Mouse (Mus musculus): Measurements from ENCODE around the gene Creld2. TPM values are rescaled to one million over a fixed set of nuclear protein-coding genes. Genes with fewer than 3 reads are reported as not detected.

Gene Creld2
- polyA plus RNA-seq, 1 experiment = 12.6 TPM

DNA sequence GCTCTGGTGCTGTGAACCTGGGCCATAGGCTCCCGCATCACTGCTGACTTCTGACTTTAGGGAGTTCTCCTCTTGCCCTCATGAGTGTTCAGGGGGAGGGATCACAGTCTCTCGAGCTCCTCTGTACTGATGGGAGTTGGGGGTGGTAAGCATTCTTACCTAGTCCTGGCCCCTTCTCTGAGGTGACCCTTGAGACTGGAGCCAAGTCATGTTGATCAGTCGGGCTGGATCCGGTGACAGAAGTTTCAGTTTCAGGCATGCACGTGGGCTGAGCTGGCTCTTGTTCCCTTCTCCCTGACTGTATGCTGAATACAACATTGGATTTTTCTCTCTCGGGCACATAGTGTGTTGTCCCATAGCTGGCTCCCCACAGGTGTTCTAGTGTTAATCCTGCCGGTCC is 2.0 kb downstream of the Creld2 start:
- H3K27ac ChIP-seq (replicated peaks; ENCODE audit: low read depth, low read length) = no peak overlapping the region
- peaks cover 5% of the 10 kb centered on the region; the same call in 1 of the 2 replicates for H3K4me1 ChIP-seq (ENCODE audit: control insufficient read depth, insufficient read depth, insufficient read length, low read length)
- H3K4me3 ChIP-seq (ENCODE audit: insufficient read depth, low read depth, low read length) = no peak overlapping the region

DNA sequence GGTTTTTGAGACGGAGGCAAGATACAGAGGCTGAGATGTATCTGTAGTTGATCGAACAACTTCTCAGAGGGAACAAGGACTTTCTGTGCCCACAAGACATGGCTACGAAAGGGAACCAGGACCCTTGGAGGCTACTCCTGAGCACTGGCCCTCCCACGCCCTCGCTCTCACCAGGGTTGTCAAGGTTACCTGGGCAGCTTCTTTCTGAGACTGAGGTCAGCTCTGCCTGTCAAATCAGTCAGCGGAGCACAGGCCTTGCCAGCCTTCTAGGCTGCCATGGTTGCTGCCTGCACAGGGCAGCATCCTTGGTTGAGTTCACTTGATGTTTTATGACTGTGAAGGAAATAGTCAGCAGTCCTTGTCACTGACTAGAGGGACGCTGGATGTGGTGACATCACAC is 3.1 kb downstream of the Creld2 start:
- Histone ChIP-seq H3K27ac (replicated peaks; ENCODE audit: low read depth, low read length) (no peak overlapping the region), H3K4me3 (ENCODE audit: insufficient read depth, low read depth, low read length) (no peak overlapping the region), H3K4me1 (ENCODE audit: control insufficient read depth, insufficient read depth, insufficient read length, low read length) (peaks cover 5% of the 10 kb centered on the region; the same call in 1 of the 2 replicates)

DNA sequence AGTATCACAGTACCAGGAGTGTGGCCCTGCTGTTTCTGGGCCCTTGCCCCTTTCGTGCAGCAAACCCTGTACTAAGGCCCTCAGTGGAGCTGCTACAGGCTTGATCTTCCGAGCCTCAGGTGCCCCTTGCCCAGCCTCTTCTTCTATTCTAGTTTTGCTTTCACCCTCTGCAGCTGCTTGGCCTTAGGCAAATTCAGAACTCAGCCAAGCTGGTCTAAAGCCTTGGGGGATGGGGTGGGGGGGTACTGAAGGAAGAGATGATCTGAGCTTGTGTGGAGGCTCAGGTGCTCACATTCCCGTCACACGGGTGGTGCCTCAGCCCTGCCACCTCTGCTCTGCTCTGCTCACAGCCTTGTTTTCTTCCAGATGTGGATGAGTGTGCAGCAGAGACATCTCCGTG is 3.9 kb downstream of the Creld2 start:
- H3K4me3 ChIP-seq (ENCODE audit: insufficient read depth, low read depth, low read length) = no peak overlapping the region
- no peak overlapping the region for H3K27ac ChIP-seq (replicated peaks; ENCODE audit: low read depth, low read length)
- H3K4me1 ChIP-seq (ENCODE audit: control insufficient read depth, insufficient read depth, insufficient read length, low read length) = peaks cover 5% of the 10 kb centered on the region; the same call in 1 of the 2 replicates

DNA sequence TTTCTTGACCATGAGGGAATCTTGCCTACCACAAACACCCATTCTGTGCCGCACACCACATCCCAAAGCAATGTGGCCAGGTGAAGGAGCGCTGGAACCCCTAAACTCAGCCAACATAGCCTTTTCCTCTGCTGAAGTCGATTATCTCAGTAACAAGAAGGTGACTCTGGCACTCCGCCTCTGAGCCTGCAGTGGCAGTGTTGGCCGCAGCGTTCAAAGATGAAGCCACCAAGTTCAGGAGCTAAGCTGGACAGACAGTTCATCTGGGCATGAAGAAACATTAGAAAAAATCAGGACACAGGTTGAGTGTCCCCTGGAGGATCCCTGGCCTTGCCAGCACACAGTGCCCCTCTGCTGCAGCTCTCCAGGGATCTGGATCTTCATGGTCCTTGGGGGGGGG is 8.0 kb downstream of the Creld2 start:
- H3K4me3 ChIP-seq (ENCODE audit: insufficient read depth, low read depth, low read length) = no peak overlapping the region
- peaks cover 14% of the 10 kb centered on the region for H3K4me1 ChIP-seq (ENCODE audit: control insufficient read depth, insufficient read depth, insufficient read length, low read length)
- no peak overlapping the region for H3K27ac ChIP-seq (replicated peaks; ENCODE audit: low read depth, low read length)

DNA sequence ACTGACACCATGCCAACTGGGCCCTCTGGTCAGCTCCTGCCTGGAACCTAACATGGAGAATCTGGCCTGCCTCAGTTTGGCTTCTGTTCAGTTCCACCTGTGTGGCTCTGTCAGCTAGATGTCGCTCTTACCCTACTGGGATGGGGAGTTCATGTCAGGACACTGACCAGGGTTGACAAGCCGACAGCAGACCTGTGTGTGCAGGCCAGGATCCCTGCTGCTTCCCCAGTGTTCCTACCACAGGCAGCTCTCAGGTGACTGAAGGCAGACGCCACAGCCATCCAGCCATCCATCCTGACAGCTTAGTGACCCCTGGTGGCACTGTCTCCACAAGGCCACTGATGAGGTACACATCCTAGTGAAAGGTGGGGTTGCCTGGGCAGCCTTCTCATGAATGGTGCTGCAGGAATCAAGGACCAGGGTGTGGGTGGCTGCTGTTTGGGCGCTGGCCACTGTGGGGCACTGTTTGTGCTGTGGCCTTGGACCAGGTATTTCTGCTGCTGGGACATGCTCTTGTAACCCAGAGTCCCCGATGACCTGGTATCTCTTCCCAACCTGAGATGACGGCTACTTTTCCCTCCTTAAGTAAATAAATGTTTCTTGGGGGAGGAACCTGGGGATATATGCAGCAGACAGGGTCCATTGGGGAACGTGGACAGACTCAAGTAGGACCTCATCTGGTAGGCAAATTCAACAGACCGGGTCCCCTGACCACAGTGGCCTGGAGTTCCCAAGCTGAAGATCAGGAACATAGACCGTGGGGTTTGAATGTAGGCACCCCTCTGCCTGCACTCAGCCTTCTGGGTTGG is 8.7 kb downstream of the Creld2 start:
- no peak overlapping the region for H3K4me3 ChIP-seq (ENCODE audit: insufficient read depth, low read depth, low read length)
- peaks cover 14% of the 10 kb centered on the region for H3K4me1 ChIP-seq (ENCODE audit: control insufficient read depth, insufficient read depth, insufficient read length, low read length)
- H3K27ac ChIP-seq (replicated peaks; ENCODE audit: low read depth, low read length) = no peak overlapping the region

DNA sequence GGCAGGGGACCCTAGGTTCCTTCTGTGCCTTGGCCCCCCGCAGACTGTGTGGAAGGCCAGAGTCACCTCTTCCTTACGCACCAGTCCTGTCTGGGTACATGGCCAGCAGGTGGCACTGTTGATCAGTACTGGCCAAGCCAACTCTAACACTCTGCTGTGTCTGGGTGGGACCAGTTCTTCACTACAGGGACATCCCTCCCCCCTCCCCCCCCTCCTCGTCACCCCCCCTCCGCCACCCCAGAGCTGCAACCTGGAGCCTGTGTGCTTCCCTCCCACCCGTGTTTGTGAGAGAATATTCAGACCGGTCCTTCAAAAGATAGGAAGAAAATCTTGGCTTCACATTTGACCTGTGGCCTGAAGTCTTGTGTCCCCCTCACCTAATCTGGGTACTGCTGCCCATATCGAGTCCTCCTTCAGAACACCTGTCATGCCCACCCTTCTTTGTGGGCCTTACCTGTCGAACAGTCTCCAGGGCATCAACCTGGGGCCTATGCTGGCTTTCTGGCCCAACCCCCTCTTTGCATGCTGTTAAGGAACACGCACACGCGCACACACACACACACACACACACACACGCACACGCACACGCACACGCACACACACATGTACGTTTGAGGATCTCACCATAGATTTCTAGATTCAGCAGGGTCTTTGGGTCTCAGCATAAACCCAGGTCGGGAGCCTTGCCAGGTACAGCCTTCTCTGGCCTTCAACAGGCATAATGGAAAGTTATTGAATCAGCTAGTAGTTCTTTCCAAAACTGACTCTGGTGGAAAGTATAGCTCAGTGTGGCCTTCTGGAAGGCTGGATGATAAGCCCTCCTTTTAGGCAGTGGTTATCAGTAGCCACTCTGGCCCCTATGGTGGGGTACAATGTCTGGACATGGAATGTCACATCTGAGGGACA is 9.6 kb downstream of the Creld2 start:
- no peak overlapping the region for H3K27ac ChIP-seq (replicated peaks; ENCODE audit: low read depth, low read length)
- H3K4me1 ChIP-seq (ENCODE audit: control insufficient read depth, insufficient read depth, insufficient read length, low read length) = peaks cover 14% of the 10 kb centered on the region
- H3K4me3 ChIP-seq (ENCODE audit: insufficient read depth, low read depth, low read length) = no peak overlapping the region

DNA sequence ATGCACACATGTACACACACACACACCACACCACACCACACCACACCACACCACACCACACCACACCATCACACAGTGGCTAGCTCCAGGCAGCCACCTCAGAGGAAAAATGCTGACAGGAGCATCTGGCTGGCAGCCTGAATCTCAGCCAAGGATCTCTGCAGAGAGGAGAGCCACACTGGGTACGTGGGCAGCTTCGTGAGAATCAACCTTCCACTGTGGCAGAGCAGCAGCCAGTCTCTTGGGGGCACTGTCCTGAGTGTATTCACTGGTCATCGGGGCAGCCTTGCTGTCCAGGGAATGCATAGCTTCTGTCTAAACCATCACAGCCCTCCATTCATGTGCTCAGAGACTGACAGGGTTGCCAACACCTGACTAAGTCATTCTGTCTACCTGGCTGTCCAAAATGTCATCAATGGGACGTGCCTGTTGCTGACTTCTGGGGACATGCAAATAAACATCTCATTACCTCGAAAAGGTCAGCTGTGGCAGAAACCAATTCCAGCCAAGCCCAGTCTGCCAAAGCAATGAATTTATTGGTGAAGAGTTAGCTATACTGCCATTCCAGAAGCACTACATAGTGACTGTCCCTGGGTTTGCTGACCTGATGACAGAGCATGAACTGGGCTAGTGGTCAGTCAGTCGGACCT is 10.5 kb downstream of the Creld2 start:
- Histone ChIP-seq H3K4me3 (ENCODE audit: insufficient read depth, low read depth, low read length) (no peak overlapping the region), H3K4me1 (ENCODE audit: control insufficient read depth, insufficient read depth, insufficient read length, low read length) (peaks cover 14% of the 10 kb centered on the region), H3K27ac (replicated peaks; ENCODE audit: low read depth, low read length) (no peak overlapping the region)

DNA sequence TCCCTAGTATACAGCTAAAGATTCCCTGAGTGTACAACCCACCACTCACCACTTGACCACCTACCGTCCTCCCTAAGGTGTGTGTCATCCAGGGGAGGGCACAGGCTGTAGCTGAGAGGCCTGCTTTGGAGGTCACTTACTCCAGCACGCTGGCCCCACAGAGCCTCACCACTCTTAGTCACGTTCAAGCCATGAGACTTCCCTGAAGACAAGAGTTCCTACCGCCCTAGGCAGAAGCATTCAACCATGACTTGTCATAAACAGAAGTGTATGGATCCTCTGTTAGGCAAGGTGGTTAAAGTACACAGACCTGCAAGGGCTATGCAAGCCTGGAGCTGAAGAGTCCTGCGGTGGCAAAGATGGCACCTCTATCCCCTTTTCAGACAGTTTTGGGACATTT is 11.2 kb downstream of the Creld2 start:
- Histone ChIP-seq H3K27ac (replicated peaks; ENCODE audit: low read depth, low read length) (no peak overlapping the region), H3K4me1 (ENCODE audit: control insufficient read depth, insufficient read depth, insufficient read length, low read length) (peaks cover 14% of the 10 kb centered on the region), H3K4me3 (ENCODE audit: insufficient read depth, low read depth, low read length) (no peak overlapping the region)

DNA sequence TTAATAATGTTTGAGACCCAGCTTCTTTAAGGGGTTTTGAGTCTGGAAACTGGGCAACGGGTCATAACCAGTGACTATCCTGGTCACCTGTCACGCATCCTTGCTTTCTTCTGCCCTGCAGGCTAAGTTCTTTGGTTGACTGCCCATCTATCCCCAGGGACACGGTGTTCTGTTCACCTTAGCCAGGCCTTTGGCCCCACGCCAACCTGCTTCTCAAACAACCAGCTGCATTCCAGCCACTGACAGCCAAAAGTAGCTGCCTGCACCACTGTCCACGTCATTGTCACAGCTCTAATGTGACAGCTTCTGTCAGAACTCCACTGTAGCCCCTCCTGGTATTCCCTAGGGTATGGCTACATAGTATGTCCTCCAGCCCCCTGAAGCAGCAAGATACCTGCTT is 12.0 kb downstream of the Creld2 start:
- Histone ChIP-seq H3K27ac (replicated peaks; ENCODE audit: low read depth, low read length) (0 out of 2 replicates have a peak overlapping the region, but pooled peaks have one; percentile 19), H3K4me3 (ENCODE audit: insufficient read depth, low read depth, low read length) (no peak overlapping the region), H3K4me1 (ENCODE audit: control insufficient read depth, insufficient read depth, insufficient read length, low read length) (peaks cover 16% of the 10 kb centered on the region)

DNA sequence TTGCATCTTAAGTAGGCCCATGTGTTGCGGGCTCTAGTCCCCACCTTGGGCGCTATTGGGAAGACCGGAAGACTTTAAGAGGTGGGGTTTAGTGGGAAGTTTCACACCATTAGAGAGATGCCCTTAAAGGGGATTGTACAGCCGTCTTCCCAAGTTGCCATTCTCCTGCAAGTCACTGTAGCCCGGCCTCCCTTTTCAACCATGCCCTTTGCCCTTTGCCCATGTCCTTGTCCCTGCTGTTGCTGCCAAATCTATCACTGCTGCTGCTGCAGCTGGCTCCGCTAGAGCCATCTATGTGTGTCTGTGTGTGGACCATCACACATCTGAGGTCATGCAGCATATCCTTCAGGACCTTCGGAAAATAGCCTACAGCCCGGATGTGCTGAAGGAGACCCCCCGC is 13.1 kb downstream of the Creld2 start:
- Histone ChIP-seq H3K27ac (replicated peaks; ENCODE audit: low read depth, low read length) (no peak overlapping the region), H3K4me1 (ENCODE audit: control insufficient read depth, insufficient read depth, insufficient read length, low read length) (peaks cover 19% of the 10 kb centered on the region), H3K4me3 (ENCODE audit: insufficient read depth, low read depth, low read length) (no peak overlapping the region)

DNA sequence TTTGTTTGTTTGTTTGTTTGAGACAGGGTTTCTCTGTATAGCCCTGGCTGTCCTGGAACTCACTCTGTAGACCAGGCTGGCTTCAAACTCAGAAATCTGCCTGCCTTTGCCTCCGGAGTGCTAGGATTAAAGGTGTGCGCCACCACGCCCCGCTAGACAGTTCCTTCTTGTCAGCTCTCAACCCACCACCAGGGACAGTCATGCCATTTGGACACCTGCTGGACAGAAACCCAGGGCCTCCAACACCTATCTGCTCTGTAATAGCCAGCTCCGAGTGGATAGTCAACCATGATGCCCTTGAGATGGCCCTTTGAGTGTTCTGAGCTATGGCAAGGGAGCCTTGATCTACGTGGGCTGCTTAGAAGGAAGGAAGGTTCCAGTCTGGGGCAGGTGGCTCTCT is 16.6 kb downstream of the Creld2 start:
- Histone ChIP-seq H3K27ac (replicated peaks; ENCODE audit: low read depth, low read length) (peak overlapping the region; percentile 79), H3K4me3 (ENCODE audit: insufficient read depth, low read depth, low read length) (peak overlapping the region; percentile 24), H3K4me1 (ENCODE audit: control insufficient read depth, insufficient read depth, insufficient read length, low read length) (peaks cover 24% of the 10 kb centered on the region)

DNA sequence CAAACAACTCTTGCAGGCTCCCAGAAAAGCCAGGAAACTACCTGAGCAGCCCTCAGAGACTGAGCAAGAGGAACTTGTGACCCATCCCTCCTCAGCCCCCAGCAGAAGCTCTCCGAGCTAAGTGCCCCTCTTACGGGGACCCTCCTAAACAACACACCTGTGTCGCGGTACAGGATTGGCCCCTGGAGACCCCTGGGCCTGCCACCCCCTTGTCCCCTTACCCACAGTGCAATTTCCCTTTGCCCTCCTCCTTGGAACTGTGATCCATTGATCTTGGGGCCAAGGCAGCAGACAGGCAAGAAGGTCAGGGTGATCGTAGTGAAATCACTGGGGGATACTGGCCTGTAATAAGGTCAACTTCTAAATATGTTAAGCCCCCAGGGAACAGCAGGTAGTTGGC is 17.1 kb downstream of the Creld2 start:
- Histone ChIP-seq H3K4me3 (ENCODE audit: insufficient read depth, low read depth, low read length) (peak overlapping the region; percentile 24), H3K27ac (replicated peaks; ENCODE audit: low read depth, low read length) (peak overlapping the region; percentile 79), H3K4me1 (ENCODE audit: control insufficient read depth, insufficient read depth, insufficient read length, low read length) (peaks cover 22% of the 10 kb centered on the region)

DNA sequence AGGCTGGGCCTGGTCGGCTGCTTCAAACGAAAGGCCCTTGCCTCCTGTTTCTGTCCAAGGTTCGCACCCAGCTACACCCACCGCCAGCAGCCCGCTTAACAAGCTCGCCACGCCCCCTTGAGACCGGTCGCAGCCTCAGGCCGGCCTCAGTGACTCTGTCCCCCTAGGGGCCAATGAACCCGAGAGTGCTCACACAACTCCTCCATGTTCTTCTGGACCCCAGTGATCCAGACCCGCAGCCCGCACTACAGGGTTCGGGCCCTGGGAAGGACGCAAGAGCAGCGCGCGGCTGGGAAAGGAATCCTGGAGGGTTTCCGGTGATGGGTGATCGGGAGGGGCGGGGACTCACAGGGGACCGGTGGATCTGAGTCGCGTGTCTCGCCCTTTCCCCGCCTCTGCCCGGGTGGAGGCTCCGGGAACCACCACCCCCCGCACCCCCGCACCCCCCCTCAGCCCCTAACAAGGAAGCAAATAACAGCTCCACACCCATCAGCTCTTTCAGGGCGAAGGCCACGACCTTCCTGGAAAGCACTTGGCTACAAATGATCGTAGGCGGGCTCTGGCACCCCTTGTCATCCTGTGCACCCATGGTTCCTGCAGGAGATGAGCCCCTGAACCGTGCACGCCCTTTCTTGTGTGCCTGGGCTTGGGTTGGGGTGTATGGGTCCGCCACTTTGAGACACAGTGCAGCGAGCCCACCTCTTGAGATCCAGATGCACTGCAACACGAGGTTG is 17.9 kb downstream of the Creld2 start:
- peaks cover 26% of the 10 kb centered on the region for H3K4me1 ChIP-seq (ENCODE audit: control insufficient read depth, insufficient read depth, insufficient read length, low read length)
- H3K27ac ChIP-seq (replicated peaks; ENCODE audit: low read depth, low read length) = peak overlapping the region; percentile 89
- peak overlapping the region; percentile 64 for H3K4me3 ChIP-seq (ENCODE audit: insufficient read depth, low read depth, low read length)

DNA sequence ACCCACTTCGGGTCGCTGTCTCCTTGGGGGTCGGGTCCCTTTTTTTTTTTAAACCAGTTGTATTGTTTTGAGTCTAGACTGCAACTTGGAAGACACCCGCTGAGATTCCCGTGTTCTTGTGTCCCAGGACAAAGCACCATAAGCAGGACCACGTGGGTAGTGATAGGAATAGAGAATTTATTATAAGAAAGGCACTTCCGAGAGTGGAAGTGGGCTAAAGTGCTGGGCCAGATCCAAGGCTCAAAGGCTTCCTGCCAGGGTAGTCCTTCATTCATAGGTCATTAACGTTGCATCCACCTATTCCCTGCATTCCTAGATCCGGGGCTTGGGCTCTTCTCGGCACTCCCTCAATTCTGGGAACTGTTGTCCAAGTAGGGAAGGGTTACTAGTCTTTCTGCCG is 18.5 kb downstream of the Creld2 start:
- peak overlapping the region; percentile 89 for H3K27ac ChIP-seq (replicated peaks; ENCODE audit: low read depth, low read length)
- peaks cover 30% of the 10 kb centered on the region for H3K4me1 ChIP-seq (ENCODE audit: control insufficient read depth, insufficient read depth, insufficient read length, low read length)
- peak overlapping the region; percentile 47 for H3K4me3 ChIP-seq (ENCODE audit: insufficient read depth, low read depth, low read length)
